Mouse (Mus musculus): Measurements from ENCODE around the gene Sec22c.

The Sec22c gene

DNA sequence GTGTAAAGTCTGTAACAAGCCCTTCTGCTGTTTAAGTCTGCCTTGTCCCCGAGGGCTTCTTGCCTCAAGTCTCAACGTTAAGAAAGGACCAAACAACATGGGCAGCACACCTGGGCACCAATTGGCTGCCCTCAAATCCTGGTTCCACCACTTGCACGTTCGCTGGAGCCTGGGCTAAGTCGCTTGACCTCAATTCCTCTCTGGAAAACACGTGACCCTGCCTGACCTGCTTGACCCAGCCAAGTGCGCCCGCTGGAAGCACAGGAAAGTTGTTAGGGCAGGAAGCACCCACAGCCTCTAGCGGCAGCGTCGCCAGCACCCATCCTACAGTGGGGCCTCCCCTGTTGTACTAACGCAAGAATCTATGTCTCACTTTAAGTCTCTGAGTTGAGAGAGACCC, 10.6 kb downstream of the Sec22c start:
- no peak for DNase-seq (ENCODE audit: low read depth)

DNA sequence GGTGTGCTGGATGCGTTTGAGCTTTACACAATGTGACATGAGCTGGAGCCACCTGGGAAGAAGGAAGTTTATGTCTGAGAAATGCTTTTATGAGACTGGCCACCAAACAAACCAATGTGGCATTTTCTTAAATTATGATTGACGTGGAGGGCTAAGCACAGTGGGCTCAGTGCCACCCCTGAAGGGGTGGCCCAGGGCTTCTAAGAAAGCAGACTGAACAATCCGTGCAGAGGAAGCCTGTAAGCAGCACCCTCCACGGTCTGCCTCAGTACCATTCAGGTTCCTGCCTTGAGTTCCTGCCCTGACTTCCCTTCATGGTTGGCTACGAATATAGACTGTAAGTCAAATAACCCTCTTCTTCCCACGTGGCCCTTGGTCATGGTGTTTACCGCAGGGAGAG, 14.6 kb downstream of the Sec22c start:
- DNase-seq (ENCODE audit: low read depth) = no peak

DNA sequence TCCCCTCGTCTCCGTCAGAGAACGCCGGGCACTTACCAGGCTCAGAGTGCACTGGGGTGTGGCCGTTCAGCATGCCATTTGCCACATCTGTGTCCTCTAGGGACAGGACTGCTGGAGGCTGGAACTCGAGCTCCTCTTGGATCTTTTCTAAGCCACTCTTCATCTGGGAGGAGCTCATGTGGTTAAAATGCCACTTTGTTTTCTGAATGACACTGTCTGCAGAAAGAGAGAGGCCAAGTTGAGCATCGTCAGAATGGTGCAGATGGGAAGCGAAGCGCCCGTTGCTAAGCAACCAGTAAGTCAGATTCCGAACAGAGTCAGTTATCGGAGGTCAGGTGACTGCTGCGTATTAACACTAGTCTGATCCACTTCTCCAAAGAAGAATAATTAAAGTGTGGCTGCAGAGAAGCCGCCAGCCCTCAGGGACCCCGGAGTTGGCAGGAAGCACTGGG, 15.1 kb downstream of the Sec22c start:
- DNase-seq (ENCODE audit: low read depth) = no peak

DNA sequence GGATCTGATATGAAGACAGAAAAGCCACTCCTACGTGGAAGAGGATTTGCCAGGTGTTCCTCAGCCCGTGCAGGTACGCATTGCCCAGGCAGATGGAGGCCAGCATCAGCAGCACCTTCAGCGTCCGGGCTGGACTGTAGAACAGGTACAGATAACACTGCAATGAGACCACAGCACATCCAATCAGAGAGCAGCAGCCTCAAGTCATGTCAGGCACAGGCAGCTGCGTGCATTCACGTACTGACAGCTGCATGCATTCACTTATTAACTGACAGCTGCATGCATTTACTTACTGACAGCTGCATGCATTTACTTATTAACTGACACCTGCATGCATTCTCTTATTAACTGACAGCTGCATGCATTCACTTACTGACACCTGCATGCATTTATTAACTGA, 20.6 kb downstream of the Sec22c start:
- no peak for DNase-seq (ENCODE audit: low read depth)

DNA sequence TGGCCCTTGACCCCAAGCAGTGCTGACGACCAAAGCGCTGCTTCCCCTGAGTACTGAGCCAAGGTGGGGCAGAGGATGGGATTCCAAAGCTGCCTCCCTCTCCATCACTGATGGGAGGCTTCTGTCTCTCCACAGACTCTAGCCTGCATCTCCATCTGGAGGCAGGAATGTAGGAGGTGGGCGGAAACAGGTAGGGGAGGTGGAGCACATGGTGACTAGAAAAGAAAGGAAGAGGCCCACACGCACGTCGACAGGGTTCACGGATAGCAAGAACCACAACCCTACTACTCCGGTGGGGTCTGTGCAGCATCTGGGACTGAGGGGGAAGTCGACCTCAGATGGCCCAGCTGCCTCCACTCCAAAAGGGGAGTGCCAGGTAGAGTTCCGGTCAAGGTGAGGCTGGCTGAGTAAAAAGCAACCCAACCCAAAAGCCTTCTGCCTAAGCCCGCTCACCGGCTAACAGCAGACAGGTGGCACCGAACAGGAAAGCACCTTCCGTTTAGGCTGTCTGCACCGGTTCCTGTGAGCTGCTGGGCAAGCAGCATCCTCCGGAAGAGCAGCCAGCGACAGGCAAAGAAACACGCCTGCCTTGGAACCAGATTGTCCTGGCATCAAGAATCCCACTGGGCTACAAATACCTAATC, 23.1 kb downstream of the Sec22c start:
- no peak for DNase-seq (ENCODE audit: low read depth)

DNA sequence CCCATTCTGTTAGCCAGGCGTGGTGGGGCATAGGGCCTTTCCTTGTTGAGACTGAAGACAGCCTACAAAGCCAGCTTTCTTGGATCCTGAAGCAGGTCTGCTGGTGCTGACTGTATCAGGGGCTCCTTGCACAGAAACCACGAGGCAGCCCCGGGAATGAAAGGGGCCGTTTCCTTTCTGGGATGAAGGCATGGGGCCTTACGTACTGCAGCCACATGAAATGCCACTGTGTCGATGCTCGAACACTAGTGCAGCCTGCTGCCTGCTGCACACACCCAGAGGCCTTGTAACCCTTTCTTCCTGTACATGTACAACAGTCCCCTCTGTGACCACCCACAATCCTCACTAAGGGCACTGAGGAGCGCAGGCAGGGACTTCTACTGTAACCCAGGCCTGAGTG, 24.1 kb downstream of the Sec22c start:
- no peak for DNase-seq (ENCODE audit: low read depth)

DNA sequence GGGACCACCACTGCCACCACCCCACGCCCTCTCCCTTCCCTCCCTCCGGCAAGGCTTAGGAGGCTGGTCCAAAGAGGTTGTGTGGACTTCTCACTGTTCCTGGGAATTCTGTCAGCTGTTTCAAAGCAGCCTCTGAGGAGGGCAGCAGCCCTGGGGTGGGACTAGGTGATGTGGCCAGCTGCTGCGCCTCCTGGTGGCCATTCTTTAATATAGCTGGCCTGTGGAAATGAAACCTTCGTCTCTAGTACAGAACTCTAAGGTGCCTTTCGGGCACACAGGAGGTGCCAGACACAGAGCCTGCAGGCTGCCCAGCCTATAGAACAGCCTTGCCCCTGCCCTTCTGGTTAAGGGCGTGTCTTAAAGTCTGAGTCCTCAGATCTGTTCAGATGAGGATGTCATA, 25.7 kb downstream of the Sec22c start:
- DNase-seq (ENCODE audit: low read depth) = peak; percentile 38

DNA sequence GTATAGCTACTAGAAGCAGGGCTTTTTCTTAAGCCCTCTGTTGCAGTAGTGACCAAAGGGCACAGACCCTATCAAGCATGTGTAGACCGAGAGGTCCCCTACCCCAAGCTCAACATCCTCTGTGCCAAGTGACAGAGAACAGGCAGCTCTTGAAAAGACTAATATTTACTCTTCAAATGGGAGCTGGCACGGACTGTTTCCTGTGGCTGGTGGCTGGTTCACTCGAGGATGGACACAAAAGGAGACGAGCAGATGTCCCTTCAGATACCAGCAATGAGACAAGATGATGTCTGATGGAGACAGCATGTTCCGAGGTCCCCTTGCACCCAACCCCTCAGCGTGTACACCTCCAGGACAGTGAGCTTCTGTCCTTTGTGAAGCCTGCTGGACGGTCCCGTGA, 27.8 kb downstream of the Sec22c start:
- DNase-seq (ENCODE audit: low read depth) = no peak

DNA sequence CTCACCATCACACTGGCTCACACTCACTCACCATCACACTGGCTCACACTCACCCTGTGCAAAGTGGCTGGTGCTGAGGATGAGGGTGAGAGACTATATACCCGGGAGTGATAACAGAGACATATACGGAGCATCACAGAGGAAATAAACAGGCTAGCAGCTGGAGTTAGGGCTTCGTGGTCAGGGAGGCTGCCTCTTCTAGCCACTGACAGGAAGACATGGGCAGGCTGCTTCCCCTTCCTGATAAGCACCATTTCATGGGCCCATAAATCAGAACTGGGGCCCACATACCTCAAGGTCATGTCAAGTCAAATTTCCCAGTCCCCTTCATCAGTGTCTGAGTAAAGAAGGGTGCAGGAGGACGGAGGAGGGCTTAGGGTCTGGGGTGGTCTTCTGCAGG, 28.2 kb downstream of the Sec22c start:
- peak; percentile 73 for DNase-seq (ENCODE audit: low read depth)

DNA sequence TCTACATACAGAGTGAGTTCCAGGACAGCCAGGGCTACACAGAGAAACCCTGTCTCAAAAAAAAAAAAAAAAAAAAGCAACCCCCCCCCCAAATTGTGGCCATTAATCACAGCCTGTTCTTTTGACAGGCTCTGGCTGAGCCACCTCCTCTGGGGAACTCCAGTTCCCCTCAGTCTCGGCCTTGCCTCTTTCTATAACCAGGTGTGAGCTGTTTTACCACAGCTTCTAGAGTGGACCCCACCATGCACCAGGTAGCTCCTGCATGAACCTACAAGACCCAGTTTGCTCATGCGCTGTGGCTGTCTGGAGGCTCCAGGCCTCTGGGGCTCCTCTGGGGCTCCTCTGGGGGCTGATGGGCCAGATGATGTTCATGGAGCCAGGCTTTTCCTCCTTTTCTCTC, 29.7 kb downstream of the Sec22c start:
- DNase-seq (ENCODE audit: low read depth) = no peak

DNA sequence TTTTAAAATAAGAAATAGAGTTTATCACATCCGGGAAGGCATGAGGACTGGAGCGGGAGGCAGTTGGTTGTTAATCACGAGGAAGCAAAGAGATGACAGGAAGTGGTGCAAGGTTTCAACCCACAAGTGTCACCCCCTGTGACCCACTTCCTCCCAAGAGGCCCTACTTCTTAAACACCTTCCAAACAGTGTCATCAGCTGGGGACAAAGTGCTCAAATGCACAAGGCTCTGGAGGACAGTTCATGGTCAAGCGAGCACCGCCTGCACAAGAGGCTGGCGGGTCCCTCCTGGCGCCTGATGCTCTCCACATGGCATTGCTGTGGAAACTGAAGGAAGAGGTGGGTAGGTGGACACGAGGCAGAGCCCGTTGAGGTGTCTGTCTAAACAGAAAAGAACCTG, 30.3 kb downstream of the Sec22c start:
- peak; percentile 67 for DNase-seq (ENCODE audit: low read depth)

DNA sequence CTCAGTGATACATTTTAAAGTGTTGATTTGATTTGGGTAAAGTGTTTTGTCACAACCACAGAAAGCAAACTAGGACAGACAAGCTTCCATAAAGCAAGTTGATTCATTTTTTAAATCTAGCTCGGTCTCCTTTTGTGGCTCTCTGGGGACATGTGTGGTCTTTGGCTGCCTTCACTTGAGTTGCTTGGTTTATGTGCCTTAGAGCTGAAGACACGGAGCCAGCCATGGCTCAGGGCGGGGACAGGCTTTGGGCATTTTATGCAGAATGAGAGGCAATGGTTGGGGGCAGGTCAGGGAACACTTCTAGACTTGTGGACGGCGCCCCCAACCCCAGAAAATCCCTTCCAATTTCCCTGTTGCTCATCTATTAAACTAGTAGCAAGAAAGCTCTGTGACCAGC, 31.6 kb downstream of the Sec22c start:
- no peak for DNase-seq (ENCODE audit: low read depth)

DNA sequence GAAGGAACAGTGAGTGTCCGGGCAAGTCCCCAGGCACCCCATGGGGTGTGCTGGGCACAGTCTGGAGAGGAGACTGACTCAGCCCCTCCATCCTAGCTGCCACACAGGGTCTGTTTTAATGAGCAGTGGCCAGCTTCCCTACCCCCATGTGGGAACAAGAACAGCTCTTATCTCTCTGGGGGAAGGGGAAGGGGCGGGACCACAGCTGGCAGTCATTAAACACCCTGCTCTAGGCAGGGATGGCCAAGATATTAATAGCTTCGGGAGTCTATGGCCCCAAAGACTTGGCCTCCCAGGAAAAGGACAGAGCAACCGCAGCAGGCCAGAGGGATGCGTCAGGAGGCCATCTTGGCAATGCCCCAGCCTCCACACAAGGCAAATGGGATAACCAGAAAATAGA, 33.0 kb downstream of the Sec22c start:
- peak; percentile 18 for DNase-seq (ENCODE audit: low read depth)

DNA sequence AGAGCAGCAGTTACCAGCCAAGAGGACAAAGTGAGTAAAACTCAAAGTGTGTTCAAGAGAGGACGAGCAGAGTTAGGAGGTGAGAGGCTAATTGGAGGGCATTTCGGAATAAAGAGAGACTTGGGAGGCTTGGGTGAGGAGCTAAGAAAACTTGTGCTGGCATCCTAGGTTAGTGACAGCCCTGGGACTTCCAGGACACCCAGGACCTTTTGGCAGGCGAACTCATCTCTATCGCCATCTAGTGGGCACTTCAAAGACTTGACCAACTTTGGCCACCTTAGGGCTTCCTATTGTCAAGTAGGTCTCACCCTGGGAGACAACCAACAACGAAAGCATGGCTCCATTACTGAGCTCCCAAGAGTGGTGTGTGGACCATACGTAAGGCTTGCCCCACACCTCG, 34.0 kb downstream of the Sec22c start:
- DNase-seq (ENCODE audit: low read depth) = peak; percentile 74

DNA sequence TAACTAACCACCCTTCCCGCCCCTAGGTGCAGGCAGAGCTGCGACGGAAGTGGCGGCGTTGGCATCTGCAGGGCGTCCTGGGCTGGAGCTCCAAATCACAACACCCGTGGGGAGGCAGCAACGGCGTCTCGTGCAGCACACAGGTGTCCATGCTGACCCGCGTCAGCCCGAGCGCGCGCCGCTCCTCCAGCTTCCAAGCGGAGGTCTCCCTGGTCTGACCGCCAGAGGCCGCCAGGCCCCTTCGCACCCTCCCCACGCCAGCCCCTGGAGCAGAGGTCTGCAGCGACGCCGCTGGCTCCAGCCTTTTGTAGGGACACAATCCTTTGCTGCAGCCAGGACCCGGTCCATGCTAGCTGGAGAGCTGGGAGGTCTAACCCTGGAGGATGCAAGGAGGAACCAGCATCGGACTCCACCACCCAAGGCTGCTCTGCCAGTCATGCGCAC, 35.9 kb downstream of the Sec22c start:
- no peak for DNase-seq (ENCODE audit: low read depth)

DNA sequence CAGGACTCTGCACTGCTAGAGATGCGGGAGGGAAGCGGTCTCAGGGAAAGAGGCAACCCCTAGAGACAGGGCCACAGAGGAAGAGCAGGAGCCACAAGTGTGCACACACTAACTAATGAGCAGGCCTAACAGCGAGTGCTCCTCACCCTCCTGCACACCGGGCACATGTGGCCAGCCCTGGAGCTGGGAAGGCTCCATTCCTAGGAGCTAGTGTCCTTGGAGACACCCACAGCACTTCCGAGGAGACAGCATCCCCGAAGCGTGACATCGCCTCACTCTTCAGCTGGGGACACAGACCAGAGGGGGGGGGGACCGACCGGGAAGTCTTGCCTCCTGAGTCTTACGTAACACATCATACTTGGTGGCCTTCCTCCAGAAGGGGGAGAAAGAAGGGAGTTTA, 37.5 kb downstream of the Sec22c start:
- DNase-seq (ENCODE audit: low read depth) = no peak

DNA sequence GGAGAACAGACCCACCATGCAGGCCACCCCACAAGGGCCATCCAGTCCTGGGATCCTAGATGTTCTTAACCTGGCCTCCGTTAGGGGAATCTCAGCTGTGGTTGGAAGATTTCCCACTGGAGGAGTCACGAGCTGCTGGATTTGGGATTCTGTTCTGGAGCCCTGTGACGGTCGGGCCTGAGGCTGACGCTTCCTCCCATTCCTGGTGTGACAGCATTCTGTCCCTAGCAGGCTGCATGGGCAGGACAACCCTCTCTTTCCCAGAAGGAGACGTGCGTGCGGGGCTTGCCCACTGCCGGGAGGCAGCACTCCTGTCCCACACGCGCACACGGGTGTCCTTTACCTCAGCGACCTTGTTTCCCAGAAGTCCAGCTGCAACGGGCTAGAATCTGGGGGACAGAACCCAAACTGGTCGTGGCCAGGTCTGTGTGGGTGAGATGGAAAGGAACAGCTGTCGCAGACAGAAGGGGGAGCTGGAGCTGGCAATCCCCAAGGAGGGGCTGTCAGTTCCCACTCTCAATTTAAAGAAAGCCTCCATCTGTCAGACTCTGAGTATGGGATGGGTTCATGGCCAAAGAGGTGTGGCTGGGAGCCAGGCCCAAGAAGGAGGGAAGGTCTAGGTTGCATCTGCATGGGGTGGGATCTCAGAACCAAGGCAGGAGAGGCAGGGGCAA, 38.2 kb downstream of the Sec22c start:
- DNase-seq (ENCODE audit: low read depth) = no peak

DNA sequence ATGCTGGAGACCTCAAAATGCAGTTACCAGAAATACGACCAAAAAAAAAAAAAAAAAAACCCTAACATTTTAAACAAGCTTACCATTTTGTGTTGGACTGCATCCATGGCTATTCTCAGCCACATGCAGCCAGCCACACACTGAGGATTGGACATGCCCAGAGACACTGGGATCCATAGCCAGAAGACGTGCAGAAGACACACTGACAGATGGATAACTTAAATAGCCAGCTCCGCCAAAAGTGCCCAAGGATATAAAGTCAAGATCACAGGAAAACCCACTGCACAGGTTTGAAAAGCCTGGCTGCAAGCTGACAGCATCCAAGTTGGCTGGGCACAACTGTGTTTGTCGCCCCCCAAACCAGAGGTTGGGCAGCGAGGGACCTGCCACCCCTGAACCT, 41.2 kb downstream of the Sec22c start:
- DNase-seq (ENCODE audit: low read depth) = no peak

DNA sequence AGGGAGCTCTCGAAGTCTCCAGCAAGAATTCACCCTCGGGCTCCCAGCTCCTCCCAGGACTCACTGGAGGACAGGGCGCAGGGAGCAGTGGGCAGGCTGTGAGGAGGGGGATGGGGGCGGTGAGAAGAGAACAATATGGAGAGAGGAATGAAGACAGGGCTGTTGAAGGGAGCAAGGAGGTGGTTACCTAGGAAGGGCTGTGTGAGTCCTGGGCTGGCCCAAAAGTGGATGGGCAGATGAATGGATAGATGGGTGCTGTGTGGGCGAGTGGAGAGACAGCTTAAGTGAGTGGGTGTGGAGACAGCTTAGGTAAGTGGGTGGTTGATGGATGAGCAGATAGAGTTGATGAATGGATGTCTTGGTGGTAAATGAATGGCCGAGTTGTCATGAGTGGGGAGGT, 41.8 kb downstream of the Sec22c start:
- no peak for DNase-seq (ENCODE audit: low read depth)

DNA sequence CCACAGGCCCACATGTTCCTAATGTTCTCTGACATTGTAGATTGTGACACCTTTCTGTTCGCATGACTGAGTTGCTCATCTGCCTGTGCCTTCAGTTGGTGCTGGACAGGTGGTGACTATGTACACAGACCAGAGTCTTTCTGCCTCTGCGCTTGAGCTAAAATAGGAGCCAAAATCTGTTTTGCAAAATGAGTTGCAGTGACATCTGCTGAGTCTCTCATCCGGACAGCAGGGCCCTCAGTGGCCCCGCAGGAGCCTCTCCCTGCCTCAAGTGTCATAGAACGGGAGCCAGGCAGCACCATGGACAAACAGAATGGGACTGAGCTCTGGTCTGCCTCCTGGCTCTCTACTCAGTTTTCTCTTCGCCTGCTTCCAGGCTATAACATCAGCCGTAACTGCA, 45.5 kb downstream of the Sec22c start:
- no peak for DNase-seq (ENCODE audit: low read depth)

DNA sequence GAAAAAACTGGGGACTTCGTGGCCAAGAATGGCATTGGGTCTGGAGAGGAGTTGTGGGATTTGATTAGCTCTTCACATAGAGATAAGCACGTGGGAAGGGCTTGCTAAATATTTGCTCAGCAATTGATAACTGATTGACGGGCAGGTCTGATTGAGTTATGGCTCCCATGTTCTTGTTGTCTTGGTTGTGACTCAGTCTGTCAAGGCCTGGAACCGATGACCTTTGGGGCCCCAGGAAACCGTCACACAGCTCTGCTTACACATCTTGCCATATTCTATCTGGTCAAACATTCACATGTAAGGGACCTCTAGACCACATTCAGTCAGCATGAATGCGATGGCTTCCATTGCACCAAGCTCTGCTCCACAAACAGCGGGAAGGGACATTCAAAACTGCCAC, 47.0 kb downstream of the Sec22c start:
- DNase-seq (ENCODE audit: low read depth) = no peak

DNA sequence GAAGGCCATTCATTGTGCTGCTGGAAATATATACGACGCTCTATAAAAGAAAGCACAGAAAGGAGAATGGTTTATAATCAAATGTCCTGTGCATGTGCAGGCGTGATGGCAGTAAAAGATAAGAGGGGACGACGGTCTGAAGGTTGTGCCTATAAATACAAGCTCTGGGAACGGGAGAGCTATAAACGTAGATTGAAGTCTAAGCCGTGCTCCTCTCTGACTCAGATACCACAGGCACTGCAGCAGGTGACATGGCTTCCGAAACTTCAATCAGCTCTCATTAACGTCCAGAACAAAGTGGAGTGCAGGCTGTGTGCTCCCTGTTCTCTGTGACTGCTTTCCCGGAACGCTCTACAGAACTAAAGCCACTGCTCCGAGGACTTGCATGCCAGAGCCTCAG, 48.1 kb downstream of the Sec22c start:
- no peak for DNase-seq (ENCODE audit: low read depth)

DNA sequence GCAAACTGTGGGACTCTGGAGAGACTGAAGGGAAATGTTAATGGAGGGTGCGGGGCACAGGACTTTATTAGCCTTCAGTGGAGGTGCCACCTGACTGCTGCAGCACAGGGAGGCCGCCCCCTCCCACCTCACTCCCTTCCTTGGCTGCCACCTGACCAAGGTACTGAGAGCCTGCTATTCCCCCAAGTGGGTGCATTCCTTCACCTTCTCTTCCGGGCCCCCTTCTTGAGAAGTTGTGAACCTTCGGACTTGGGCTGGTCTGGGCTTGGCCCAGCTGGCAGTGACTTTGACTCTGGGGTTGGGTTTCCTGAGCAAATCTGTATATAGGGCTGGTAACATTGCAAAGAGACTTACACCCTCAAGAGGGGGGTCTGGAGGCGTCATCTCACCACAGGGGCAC, 49.0 kb downstream of the Sec22c start:
- DNase-seq (ENCODE audit: low read depth) = no peak

DNA sequence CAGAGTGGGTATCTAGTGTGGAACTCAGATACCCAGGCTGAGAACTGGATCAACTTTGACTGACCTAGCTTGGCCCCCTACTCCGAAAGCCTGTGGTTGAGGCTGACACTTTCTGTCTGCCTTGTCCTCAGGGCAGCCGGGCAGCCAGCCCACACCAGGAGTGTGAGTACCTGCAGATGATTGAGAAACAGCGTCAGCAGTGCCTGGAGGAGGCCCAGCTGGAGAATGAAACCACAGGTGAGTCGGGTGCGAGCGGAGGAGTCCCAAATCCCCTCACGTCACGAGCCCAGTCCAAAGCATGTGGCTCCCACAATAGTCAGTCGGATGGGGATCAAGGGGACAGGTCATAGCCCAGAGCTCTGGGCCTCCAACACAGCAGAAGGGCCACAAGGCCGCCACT, 51.6 kb downstream of the Sec22c start:
- no peak for DNase-seq (ENCODE audit: low read depth)
